Mouse (Mus musculus) E14TG2a.4 (cell line): ENCODE results near the gene Med29.

Source experiments
- CTCF ChIP-seq: conservative IDR thresholded peaks from 2 replicates; pipeline ENCODE4 v1.5.1; 2014; ENCODE audit warnings: low read length
- NANOG ChIP-seq: IDR thresholded peaks from 2 replicates; pipeline ENCODE4 v1.6.1; 2014; ENCODE audit warnings: borderline replicate concordance, low read length, mixed read lengths

GRCm38 (mm10) chr7:28384162-28384561, 8.3 kb downstream of the Med29 start:
- TF ChIP-seq CTCF (no peak), NANOG (no peak)
